Mouse (Mus musculus): ENCODE measurements around the gene Irs1. TPM values are rescaled to one million over a fixed set of nuclear protein-coding genes. Genes with fewer than 3 reads are reported as not detected.

Irs1 gene
- polyA plus RNA-seq, 1 experiment = not detected

DNA sequence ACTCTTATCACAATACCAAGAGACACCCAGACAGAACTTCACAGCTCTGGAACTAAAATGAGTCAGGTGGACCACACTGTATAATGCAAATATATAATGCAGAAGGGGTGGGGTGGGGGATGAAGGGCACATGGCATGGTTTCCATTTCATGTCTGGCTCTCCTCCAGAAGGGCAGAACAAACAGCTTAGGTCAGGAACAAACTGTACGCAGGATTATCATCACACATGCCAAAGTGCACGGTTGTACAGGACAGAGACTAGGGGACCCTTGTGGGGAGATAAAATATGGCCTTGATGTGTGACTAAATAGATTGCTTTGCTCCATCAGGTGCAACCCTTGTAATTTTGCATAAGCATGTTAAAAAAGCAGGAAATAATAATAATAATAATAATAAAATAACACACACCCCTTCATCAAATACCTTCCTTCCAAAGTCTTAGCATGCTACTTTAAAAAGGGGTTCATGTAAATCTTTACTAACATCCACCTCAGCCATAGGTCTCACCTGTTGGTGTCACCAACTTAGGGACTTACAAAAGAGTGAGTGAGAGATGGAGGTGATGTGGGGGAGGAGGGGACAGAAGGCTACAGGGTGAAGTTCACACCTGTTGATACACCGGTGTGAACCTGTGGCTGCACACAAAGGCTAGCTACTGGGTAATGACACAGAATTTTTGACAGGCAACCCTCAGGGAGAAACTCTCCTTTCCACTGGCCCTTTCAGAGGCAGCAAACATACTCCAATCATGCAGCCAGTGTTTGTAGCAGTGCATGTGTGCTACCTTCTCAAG is 51.6 kb downstream of the Irs1 start:
- no peak for TF ChIP-seq GATA1 (IDR thresholded peaks at IDR 0.05; ENCODE audit: low read length)

GRCm38 (mm10) chr1:82238245-82238644 is 53.0 kb downstream of the Irs1 start:
- TF ChIP-seq GATA1 (IDR thresholded peaks at IDR 0.05; ENCODE audit: low read length) = no peak

- no peak for TF ChIP-seq GATA1 (IDR thresholded peaks at IDR 0.05; ENCODE audit: low read length)
Observed at GRCm38 (mm10) chr1:82235455-82236104, 55.6 kb downstream of the Irs1 start.

DNA sequence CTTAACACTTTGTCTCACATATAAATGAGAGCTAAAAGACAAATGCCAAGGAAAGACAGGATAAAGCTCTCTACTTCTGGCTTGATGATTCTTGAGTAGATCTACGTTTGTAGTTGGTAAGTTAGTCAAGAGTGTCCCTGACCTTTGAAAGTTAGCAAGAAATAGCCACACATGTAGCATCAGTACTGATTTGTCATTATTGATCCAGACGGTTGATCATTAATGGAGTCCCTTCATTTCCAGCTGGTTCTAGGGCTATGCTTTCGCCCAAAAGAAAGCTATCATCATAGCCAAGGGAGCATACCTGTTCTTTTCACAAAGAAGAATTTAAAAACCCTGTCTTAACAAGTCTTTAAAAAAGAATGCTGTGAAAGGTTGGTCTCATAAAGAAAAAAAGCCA is 56.6 kb downstream of the Irs1 start:
- TF ChIP-seq GATA1 (IDR thresholded peaks at IDR 0.05; ENCODE audit: low read length) = no peak

GRCm38 (mm10) chr1:82232812-82233211 is 58.4 kb downstream of the Irs1 start, which contains the start of gene Gm9747:
Gene Gm9747, plus strand, starts transcription at chr1:82233112.
- no peak for TF ChIP-seq GATA1 (IDR thresholded peaks at IDR 0.05; ENCODE audit: low read length)

DNA sequence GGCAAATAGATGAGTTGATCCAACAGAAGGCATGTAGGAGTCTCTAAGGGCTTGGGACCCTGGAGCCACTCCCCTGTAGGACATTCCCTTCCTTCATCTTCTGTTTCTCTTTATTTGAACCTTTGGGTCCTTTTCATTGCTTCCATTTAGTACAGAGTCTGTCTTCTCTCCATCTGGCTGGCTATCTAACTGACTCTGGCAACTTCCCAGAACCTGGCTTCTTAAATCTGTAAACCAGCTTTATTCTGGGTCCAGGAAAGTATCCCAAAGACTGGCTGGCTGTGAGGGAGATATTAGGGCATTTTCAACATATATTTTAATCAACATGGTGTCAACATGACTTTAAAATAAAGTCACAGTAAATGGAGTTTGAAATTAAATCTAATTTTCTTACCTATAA is 62.4 kb downstream of the Irs1 start:
- TF ChIP-seq GATA1 (IDR thresholded peaks at IDR 0.05; ENCODE audit: low read length) = no peak

DNA sequence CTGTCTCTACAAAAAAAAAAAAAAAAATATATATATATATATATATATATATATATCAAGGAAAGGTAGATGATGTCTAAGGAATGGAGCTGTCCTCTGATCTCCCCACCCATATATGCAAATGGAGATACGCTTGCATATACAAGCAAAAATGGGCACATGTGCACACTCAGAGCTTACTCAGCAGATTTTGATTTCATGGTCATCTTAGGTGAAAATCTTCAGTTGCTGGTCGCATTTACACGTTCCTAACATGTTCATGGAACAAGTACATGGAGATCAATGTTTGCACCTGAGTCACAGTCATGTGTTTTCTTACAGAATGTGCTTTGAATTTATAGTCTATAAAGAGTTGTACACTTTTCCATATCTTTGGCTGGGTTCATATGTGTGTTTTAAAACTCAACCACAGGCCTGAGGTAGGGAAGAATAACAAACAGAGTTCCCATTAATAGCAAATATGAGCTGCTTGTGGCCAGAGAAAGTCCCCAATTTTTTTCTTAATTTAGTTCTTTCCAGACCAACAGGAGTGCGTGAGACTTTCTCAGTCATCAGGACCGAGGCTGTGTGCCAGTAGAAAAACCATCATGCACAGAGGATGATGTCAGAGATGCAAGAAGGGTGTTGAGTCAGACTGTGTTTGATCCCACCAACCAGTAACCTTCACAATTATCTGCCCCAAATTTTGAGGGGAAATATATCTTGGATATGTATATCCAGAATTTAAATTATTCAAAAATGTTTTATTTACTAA is 68.0 kb downstream of the Irs1 start:
- no peak for TF ChIP-seq GATA1 (IDR thresholded peaks at IDR 0.05; ENCODE audit: low read length)

DNA sequence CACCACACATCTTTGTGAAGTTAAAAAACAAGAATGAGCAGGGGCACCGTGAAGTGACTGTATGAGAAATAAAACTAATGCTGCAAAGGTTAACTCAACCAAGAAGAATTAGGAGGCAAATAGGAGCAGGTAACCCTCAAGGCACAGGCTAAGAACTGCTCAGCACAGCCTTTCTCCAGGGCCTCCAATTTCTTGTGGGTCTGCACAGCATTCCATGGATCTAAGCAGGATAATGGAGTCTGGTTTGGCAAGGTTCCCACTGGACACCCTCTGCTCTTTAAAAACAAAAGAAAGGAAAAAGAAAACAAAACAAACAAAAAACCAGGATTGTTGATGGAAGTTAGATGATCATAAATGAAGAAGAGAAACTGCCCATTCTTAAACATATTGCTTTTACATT is 69.8 kb downstream of the Irs1 start:
- no peak for TF ChIP-seq GATA1 (IDR thresholded peaks at IDR 0.05; ENCODE audit: low read length)

DNA sequence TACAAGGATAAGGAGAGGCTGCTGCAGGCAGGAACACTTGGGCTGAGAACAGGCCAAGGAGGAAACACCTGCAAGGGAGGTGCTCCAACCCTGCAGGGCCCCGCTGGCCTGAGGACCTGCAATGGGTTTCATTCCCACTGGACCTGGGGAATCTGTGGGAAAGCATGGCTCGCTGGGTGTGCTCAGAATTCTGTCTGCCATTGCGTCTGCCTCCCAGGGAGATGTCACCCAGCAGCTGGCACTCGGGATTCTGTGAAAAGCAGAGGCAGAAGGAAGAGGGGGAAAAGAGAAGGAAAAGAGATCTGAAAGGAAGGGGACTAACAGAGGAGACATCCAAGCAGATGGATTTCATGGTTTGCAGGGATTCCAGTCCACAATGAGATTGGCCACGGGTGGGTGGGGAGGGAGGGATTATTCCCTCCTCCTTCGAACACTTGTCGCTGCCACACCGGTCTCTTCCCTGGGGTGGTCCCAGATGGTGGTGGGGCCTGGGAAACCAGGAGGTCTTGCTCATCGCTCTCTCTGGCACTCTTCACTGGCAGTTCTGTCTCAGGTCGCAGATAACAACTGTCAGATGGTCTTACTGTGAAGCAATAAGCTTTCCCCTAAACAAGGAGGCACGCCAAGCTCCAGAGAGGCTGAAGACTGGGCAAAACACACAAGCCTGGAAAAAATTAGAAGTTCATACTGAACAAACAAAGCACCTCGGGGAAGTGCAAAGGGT is 70.4 kb downstream of the Irs1 start:
- no peak for TF ChIP-seq GATA1 (IDR thresholded peaks at IDR 0.05; ENCODE audit: low read length)

DNA sequence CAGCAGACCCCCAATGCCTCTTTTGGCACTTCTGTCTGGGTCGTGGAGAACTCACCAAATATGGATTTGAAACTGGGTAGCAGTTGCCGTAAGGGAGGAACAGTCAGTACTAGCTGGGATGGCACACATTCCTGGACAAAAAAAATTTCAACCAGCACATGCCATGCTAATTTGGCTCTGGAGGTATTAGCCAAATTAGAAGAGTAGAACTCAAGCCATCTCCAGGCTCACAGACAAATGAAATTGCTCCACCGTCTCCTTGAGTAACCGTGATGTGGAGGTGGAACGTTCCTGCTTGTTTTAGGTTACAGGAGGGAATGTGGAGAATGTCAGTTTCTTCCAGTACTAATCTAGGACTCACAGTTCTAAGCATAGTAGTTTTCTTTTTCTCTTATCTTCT is 83.7 kb downstream of the Irs1 start:
- TF ChIP-seq GATA1 (IDR thresholded peaks at IDR 0.05; ENCODE audit: low read length) = no peak

DNA sequence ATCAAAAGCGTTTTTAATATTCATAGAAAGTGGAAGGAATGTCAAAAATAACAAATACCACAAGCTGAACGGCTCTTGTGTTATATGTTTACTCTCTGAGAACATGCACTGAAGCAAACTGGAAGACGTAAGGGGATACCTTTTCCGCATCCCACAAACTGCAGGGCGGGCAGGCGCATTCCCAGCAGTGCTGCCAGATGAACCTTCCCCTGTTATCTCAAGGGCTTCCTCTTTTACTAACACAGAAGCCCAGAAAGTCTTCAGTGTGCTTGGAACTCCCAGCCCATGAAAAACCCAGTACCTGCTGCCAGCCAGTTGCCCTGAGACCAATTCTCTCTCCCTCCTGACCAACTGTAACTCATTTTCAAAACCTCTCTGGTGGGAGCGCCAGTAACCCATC is 90.6 kb downstream of the Irs1 start:
- no peak for TF ChIP-seq GATA1 (IDR thresholded peaks at IDR 0.05; ENCODE audit: low read length)

GRCm38 (mm10) chr1:82199918-82200317 is 91.3 kb downstream of the Irs1 start:
- TF ChIP-seq GATA1 (IDR thresholded peaks at IDR 0.05; ENCODE audit: low read length) = no peak

- TF ChIP-seq GATA1 (IDR thresholded peaks at IDR 0.05; ENCODE audit: low read length) = no peak
Observed at GRCm38 (mm10) chr1:82191579-82191978, 99.6 kb downstream of the Irs1 start.

- no peak for TF ChIP-seq GATA1 (IDR thresholded peaks at IDR 0.05; ENCODE audit: low read length)
Observed at GRCm38 (mm10) chr1:82189516-82189915, 101.7 kb downstream of the Irs1 start.

GRCm38 (mm10) chr1:82188549-82189231 is 102.5 kb downstream of the Irs1 start:
- no peak for TF ChIP-seq GATA1 (IDR thresholded peaks at IDR 0.05; ENCODE audit: low read length)
